Mouse (Mus musculus) embryo, embryonic 10.5 days (tissue): Measurements from ENCODE around the gene Mrgprg.

Source experiments
- DNase-seq: peaks from one replicate; pipeline ENCODE4 v3.0.0-alpha.2; 2015; ENCODE audit warnings: low spot score

The Mrgprg gene

GRCm38 (mm10) chr7:143755357-143756124 lies 11.3 kb downstream of the Mrgprg start:
- no peak for DNase-seq

GRCm38 (mm10) chr7:143753990-143754715 lies 12.6 kb downstream of the Mrgprg start:
- DNase-seq, result peak; percentile 83

- no peak for DNase-seq
These were observed 14.2 kb downstream of the Mrgprg start for GRCm38 (mm10) chr7:143752606-143753005.

GRCm38 (mm10) chr7:143752056-143752455 lies 14.7 kb downstream of the Mrgprg start:
- no peak for DNase-seq

- no peak for DNase-seq
These were observed 15.4 kb downstream of the Mrgprg start for GRCm38 (mm10) chr7:143751380-143751779.

GRCm38 (mm10) chr7:143749045-143749444 lies 17.7 kb downstream of the Mrgprg start:
- DNase-seq, result no peak

GRCm38 (mm10) chr7:143748041-143748868 lies 18.5 kb downstream of the Mrgprg start:
- DNase-seq, result peak; percentile 94

- DNase-seq, result peak; percentile 14
These were observed 26.1 kb downstream of the Mrgprg start for GRCm38 (mm10) chr7:143740653-143741052.

GRCm38 (mm10) chr7:143739511-143740461 lies 27.0 kb downstream of the Mrgprg start:
- peak; percentile 84 for DNase-seq

- no peak for DNase-seq
These were observed 28.2 kb downstream of the Mrgprg start for GRCm38 (mm10) chr7:143738601-143739006.

GRCm38 (mm10) chr7:143738194-143738593 lies 28.6 kb downstream of the Mrgprg start:
- DNase-seq, result no peak

- DNase-seq, result no peak
These were observed 33.0 kb downstream of the Mrgprg start for GRCm38 (mm10) chr7:143733746-143734145.

GRCm38 (mm10) chr7:143729886-143730285 lies 36.9 kb downstream of the Mrgprg start:
- no peak for DNase-seq

- no peak for DNase-seq
These were observed 40.4 kb downstream of the Mrgprg start for GRCm38 (mm10) chr7:143726396-143726795.

- DNase-seq, result no peak
These were observed 43.0 kb downstream of the Mrgprg start for GRCm38 (mm10) chr7:143723841-143724240.

- DNase-seq, result no peak
These were observed 44.1 kb downstream of the Mrgprg start for GRCm38 (mm10) chr7:143722646-143723045.

- no peak for DNase-seq
These were observed 49.0 kb downstream of the Mrgprg start for GRCm38 (mm10) chr7:143717811-143718210.
